Mouse (Mus musculus) intestine, postnatal 0 days (tissue): Measurements from ENCODE around the gene Grb2. TPM values are rescaled to one million over a fixed set of nuclear protein-coding genes. Genes with fewer than 3 reads are reported as not detected.

Experiments
- ATAC-seq: fragments of 200-750 bp; cut with Nextera tagmentation; 2 replicates; pipeline ENCODE4 v1.8.0; 2017; ENCODE audit warnings: mild to moderate bottlenecking, moderate TSS enrichment, moderate library complexity
- H3K27ac ChIP-seq: fragments of 300-500 bp; sonication (generic); 2 replicates; pipeline ENCODE4 v1.5.1; 2014; ENCODE audit warnings: mild to moderate bottlenecking, low read depth, low read length, moderate library complexity
- H3K27me3 ChIP-seq: fragments of 300-500 bp; sonication (generic); replicated peaks from 2 replicates; pipeline ENCODE4 v1.6.1; 2014; ENCODE audit warnings: low read length, mixed read lengths; ENCODE audit not compliant: control insufficient read depth, insufficient read depth
- H3K36me3 ChIP-seq: fragments of 300-500 bp; sonication (generic); 2 replicates; pipeline ENCODE4 v1.6.1; 2014; ENCODE audit warnings: mild to moderate bottlenecking, moderate library complexity; ENCODE audit not compliant: control insufficient read depth, insufficient read depth
- H3K4me1 ChIP-seq: fragments of 300-500 bp; sonication (generic); replicated peaks from 2 replicates; pipeline ENCODE4 v1.6.1; 2014; ENCODE audit warnings: antibody characterized with exemption, low read length, mixed read lengths; ENCODE audit not compliant: control insufficient read depth, insufficient read depth
- H3K4me2 ChIP-seq: fragments of 300-500 bp; sonication (generic); replicated peaks from 2 replicates; pipeline ENCODE4 v1.6.1; 2014; ENCODE audit warnings: low read depth, mild to moderate bottlenecking, moderate library complexity
- H3K4me3 ChIP-seq: fragments of 300-500 bp; sonication (generic); 2 replicates; pipeline ENCODE4 v1.5.1; 2014; ENCODE audit warnings: low read depth, low read length
- H3K9ac ChIP-seq: fragments of 300-500 bp; sonication (generic); 2 replicates; pipeline ENCODE4 v1.6.1; 2014; ENCODE audit warnings: mild to moderate bottlenecking, low read depth, low read length
- H3K9me3 ChIP-seq: fragments of 300-500 bp; sonication (generic); 2 replicates; pipeline ENCODE4 v1.6.1; 2016; ENCODE audit warnings: mixed run types; ENCODE audit not compliant: control insufficient read depth
- CTCF ChIP-seq: sonication (generic); IDR thresholded peaks from 2 replicates; pipeline ENCODE4 v1.5.1; 2016; ENCODE audit warnings: low read depth, mild to moderate bottlenecking, control low read depth, antibody characterized with exemption, moderate library complexity
- WGBS: fragments of 180-500 bp; shearing (Covaris S2); extraction: QIAGEN DNeasy Blood & Tissue Kit; methylation state at CpG from one replicate; pipeline ENCODE4 v1.1.7; 2014; 5-methylcytosine and 5-hydroxymethylcytosine counted together
- polyA plus RNA-seq: library from polyadenylated mRNA; unstranded; fragments of >200 nt; fragmentation: Nextera tagmentation; extraction: Ambion mirVana; gene quantifications from 2 replicates; pipeline ENCODE4 v1.2.1, GENCODE M21; 2015

Gene Grb2
- polyA plus RNA-seq, 1 experiment from 2014 or later, result 60.5 TPM

GRCm38 (mm10) chr11:115672226-115672987 lies 36.0 kb downstream of the Grb2 start:
- 0 out of 2 replicates have a peak, but pooled peaks cover 2% of the 10 kb centered on the region for H3K36me3 ChIP-seq
- TF ChIP-seq CTCF, result no peak
- H3K4me2 ChIP-seq, result no peak overlapping the region
- no peak overlapping the region for H3K4me3 ChIP-seq
- no peak overlapping the region for H3K27ac ChIP-seq
- no peaks in the 10 kb centered on the region for H3K27me3 ChIP-seq
- H3K9ac ChIP-seq, result no peak overlapping the region
- WGBS, result 82% methylated on average over 7 of the region's 7 CpGs
- no peak for ATAC-seq
- no peaks in the 10 kb centered on the region for H3K9me3 ChIP-seq
- H3K4me1 ChIP-seq, result 0 out of 2 replicates have a peak, but pooled peaks cover 5% of the 10 kb centered on the region

GRCm38 (mm10) chr11:115670451-115671050 lies 37.8 kb downstream of the Grb2 start:
- H3K4me1 ChIP-seq, result 0 out of 2 replicates have a peak, but pooled peaks cover 5% of the 10 kb centered on the region
- H3K9ac ChIP-seq, result no peak overlapping the region
- H3K27me3 ChIP-seq, result no peaks in the 10 kb centered on the region
- no peak overlapping the region for H3K4me3 ChIP-seq
- no peak overlapping the region for H3K27ac ChIP-seq
- H3K9me3 ChIP-seq, result no peaks in the 10 kb centered on the region
- H3K4me2 ChIP-seq, result peak overlapping the region; percentile 14; the same call in 1 of the 2 replicates
- no peaks in the 10 kb centered on the region for H3K36me3 ChIP-seq
- TF ChIP-seq CTCF, result peak; percentile 13; the same call in 1 of the 2 replicates
- peak; percentile 83 for ATAC-seq
- 26% methylated on average over 5 of the region's 5 CpGs for WGBS

- Histone ChIP-seq H3K4me2 (no peak overlapping the region), H3K36me3 (no peaks in the 10 kb centered on the region), H3K27me3 (no peaks in the 10 kb centered on the region)
Observed at GRCm38 (mm10) chr11:115663676-115664335, 44.6 kb downstream of the Grb2 start.

GRCm38 (mm10) chr11:115660376-115660775 lies 48.0 kb downstream of the Grb2 start:
- no peak for TF ChIP-seq CTCF
- no peaks in the 10 kb centered on the region for H3K4me1 ChIP-seq
- no peak for ATAC-seq

More at GRCm38 (mm10) chr11:115663676-115664335, 44.6 kb downstream of the Grb2 start:
- H3K4me1 ChIP-seq, result no peaks in the 10 kb centered on the region
- no peaks in the 10 kb centered on the region for H3K9me3 ChIP-seq
- H3K4me3 ChIP-seq, result no peak overlapping the region
- WGBS, result 83% methylated on average over 4 of the region's 4 CpGs
- H3K27ac ChIP-seq, result no peak overlapping the region; the same call in 1 of the 2 replicates
- H3K9ac ChIP-seq, result no peak overlapping the region
- no peak for ATAC-seq
- no peak for TF ChIP-seq CTCF

GRCm38 (mm10) chr11:115658521-115658920 lies 49.9 kb downstream of the Grb2 start:
- 78% methylated on average over 6 of the region's 6 CpGs for WGBS
- no peak overlapping the region for H3K27ac ChIP-seq
- H3K4me1 ChIP-seq, result no peaks in the 10 kb centered on the region
- H3K27me3 ChIP-seq, result no peaks in the 10 kb centered on the region
- no peak for ATAC-seq
- H3K9ac ChIP-seq, result no peak overlapping the region
- no peaks in the 10 kb centered on the region for H3K9me3 ChIP-seq
- H3K36me3 ChIP-seq, result peaks cover 5% of the 10 kb centered on the region; the same call in 1 of the 2 replicates
- no peak overlapping the region for H3K4me2 ChIP-seq
- H3K4me3 ChIP-seq, result no peak overlapping the region
- TF ChIP-seq CTCF, result no peak

More at GRCm38 (mm10) chr11:115660376-115660775, 48.0 kb downstream of the Grb2 start:
- Histone ChIP-seq H3K4me3 (no peak overlapping the region), H3K9me3 (no peaks in the 10 kb centered on the region), H3K36me3 (no peaks in the 10 kb centered on the region), H3K4me2 (no peak overlapping the region), H3K9ac (no peak overlapping the region), H3K27me3 (no peaks in the 10 kb centered on the region), H3K27ac (no peak overlapping the region)
- WGBS, result 84% methylated on average over 4 of the region's 4 CpGs

GRCm38 (mm10) chr11:115654128-115654527 lies 54.3 kb downstream of the Grb2 start:
- Histone ChIP-seq H3K27me3 (no peaks in the 10 kb centered on the region), H3K4me2 (no peak overlapping the region), H3K9ac (no peak overlapping the region), H3K4me1 (no peaks in the 10 kb centered on the region), H3K36me3 (peaks cover 22% of the 10 kb centered on the region; the same call in 1 of the 2 replicates), H3K9me3 (no peaks in the 10 kb centered on the region), H3K4me3 (no peak overlapping the region), H3K27ac (no peak overlapping the region)
- no peak for TF ChIP-seq CTCF
- ATAC-seq, result no peak
- WGBS, result 66% methylated on average over 2 of the region's 2 CpGs
